Mouse (Mus musculus) embryonic fibroblast, embryonic 13.5 days (primary cell): ENCODE results near the gene D1Ertd622e.

Experiments used
- CTCF ChIP-seq: IDR thresholded peaks from 2 replicates; pipeline ENCODE4 v1.5.1; 2011; ENCODE audit warnings: mild to moderate bottlenecking, control low read depth, low read length, moderate library complexity, borderline replicate concordance; ENCODE audit not compliant: insufficient read depth
- POLR2A ChIP-seq: IDR thresholded peaks from 2 replicates; pipeline ENCODE4 v1.6.1; 2011; ENCODE audit warnings: low read depth, mild to moderate bottlenecking, control low read depth, low read length, moderate library complexity

DNA sequence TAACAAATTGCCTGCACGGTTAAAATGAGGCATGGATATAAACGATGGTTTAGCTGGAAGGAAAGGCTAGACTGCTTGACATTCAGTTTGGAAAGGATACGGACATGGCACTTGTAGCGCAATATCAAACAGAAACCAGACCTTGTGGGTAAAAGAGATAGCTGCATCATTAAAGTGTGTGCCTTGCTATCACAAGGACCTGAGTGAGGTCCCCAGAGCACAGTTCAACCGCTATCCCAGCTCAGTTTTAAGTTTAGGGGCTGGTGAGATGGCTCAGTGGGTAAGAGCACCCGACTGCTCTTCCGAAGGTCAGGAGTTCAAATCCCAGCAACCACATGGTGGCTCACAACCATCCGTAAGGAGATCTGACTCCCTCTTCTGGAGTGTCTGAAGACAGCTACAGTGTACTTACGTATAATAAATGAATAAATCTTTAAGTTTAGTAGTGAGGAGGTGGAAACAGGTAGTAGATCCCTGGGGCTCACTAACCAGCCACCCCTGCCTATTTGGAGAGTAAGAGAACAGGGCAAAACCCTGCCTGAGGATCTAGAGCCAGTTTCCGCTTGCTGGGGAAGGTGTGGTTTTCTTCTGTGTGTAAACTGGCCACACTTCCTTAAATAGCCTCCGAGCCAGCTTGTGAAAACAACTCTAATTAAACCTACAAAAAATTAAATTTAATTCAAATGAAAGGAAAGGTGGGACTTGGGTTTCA is 29.2 kb downstream of the D1Ertd622e start:
- TF ChIP-seq CTCF (no peak), POLR2A (no peak)
